Comparison of ENCODE assay signal across 11 mouse cellular contexts in genomic region chr19:5989585-5989984, GRCm38 (mm10). TPM values are rescaled to one million over a fixed set of nuclear protein-coding genes. Genes with fewer than 3 reads are reported as not detected.
DNase-seq lines count a peak whose midpoint lies in the region; ATAC-seq lines count a peak whose summit lies in the region.
"Had no signal": no experiment of that assay in that cellular context is flagged by ENCODE, and none has a peak within 500 bp of the region (broad histone marks: within the 10 kb centered on the region; RNA-seq: fewer than 3 reads in every experiment).

No protein-coding gene starts in this region.

- H3K9ac ChIP-seq in heart, embryonic 15.5 days, result no peak overlapping the region
- H3K9ac ChIP-seq in intestine, embryonic 14.5 days (ENCODE audit: low read length), result no peak overlapping the region
- H3K9ac ChIP-seq in midbrain, embryonic 13.5 days (replicated peaks), result no peak overlapping the region; the same call in 1 of the 2 replicates
- H3K9ac ChIP-seq: liver, embryonic 14.5 days had no signal

- no peak for ATAC-seq in heart, embryonic 15.5 days (replicated peaks; ENCODE audit: insufficient number of reproducible peaks, insufficient read depth, low FRiP score, low read depth)
- no peak for ATAC-seq in intestine, embryonic 14.5 days (replicated peaks; ENCODE audit: low FRiP score, low TSS enrichment, low read depth)
- 0 out of 2 replicates have a peak, but pooled peaks have one; percentile 31 for ATAC-seq in midbrain, embryonic 13.5 days

- 0 out of 2 replicates have a peak overlapping the region, but pooled peaks have one; percentile 6 for H3K27ac ChIP-seq in heart, embryonic 15.5 days
- H3K27ac ChIP-seq in embryonic facial prominence, embryonic 10.5 days (replicated peaks), result peak overlapping the region; percentile 78
- H3K27ac ChIP-seq in intestine, embryonic 14.5 days (ENCODE audit: low read depth), result no peak overlapping the region
- peak overlapping the region; percentile 44; the same call in 1 of the 2 replicates for H3K27ac ChIP-seq in midbrain, embryonic 13.5 days
- H3K27ac ChIP-seq: gastrocnemius, adult 2 months; liver, embryonic 14.5 days had no signal

- no peaks in the 10 kb centered on the region for H3K36me3 ChIP-seq in heart, embryonic 15.5 days
- no peaks in the 10 kb centered on the region for H3K36me3 ChIP-seq in embryonic facial prominence, embryonic 10.5 days (replicated peaks)
- H3K36me3 ChIP-seq in intestine, embryonic 14.5 days (ENCODE audit: control insufficient read depth, insufficient read depth, low read length), result 0 out of 2 replicates have a peak, but pooled peaks cover 2% of the 10 kb centered on the region
- H3K36me3 ChIP-seq in midbrain, embryonic 13.5 days, result no peaks in the 10 kb centered on the region

- 48% methylated on average over 6 of the region's 6 CpGs for WGBS in heart, embryonic 15.5 days
- 69% methylated on average over 6 of the region's 6 CpGs for WGBS in embryonic facial prominence, embryonic 10.5 days
- 48% methylated on average over 6 of the region's 6 CpGs for WGBS in intestine, embryonic 14.5 days
- WGBS in midbrain, embryonic 13.5 days, result 65% methylated on average over 6 of the region's 6 CpGs

- H3K27me3 ChIP-seq in heart, embryonic 15.5 days, result no peaks in the 10 kb centered on the region
- H3K27me3 ChIP-seq in embryonic facial prominence, embryonic 10.5 days (replicated peaks; ENCODE audit: low read depth, poor library complexity, severe bottlenecking), result no peaks in the 10 kb centered on the region
- H3K27me3 ChIP-seq in intestine, embryonic 14.5 days (replicated peaks; ENCODE audit: control insufficient read depth, insufficient read depth, low read length), result no peaks in the 10 kb centered on the region
- H3K27me3 ChIP-seq in midbrain, embryonic 13.5 days, result no peaks in the 10 kb centered on the region

- DNase-seq in heart, postnatal 4 days, result no peak
- DNase-seq in embryonic facial prominence, embryonic 10.5 days (ENCODE audit: low spot score), result no peak
- no peak for DNase-seq in intestine, embryonic 14.5 days (ENCODE audit: low spot score)
- no peak for DNase-seq in right cerebral cortex, postnatal 10 days (ENCODE audit: low spot score in 2 of 2)
- no peak for DNase-seq in kidney, postnatal 25 days
- no peak for DNase-seq in B cell, adult 2 months

- H3K4me2 ChIP-seq in heart, embryonic 15.5 days, result peak overlapping the region; percentile 47; the same call in 1 of the 2 replicates
- peak overlapping the region; percentile 42; the same call in 1 of the 2 replicates for H3K4me2 ChIP-seq in intestine, embryonic 14.5 days (ENCODE audit: low read length)
- no peak overlapping the region for H3K4me2 ChIP-seq in midbrain, embryonic 13.5 days (replicated peaks)

- H3K4me3 ChIP-seq in heart, embryonic 15.5 days, result no peak overlapping the region
- peak overlapping the region; percentile 30 for H3K4me3 ChIP-seq in embryonic facial prominence, embryonic 10.5 days
- no peak overlapping the region for H3K4me3 ChIP-seq in intestine, embryonic 14.5 days (ENCODE audit: low read depth, low read length)
- H3K4me3 ChIP-seq in midbrain, embryonic 13.5 days (replicated peaks), result no peak overlapping the region
- H3K4me3 ChIP-seq: gastrocnemius, adult 2 months had no signal

- no peaks in the 10 kb centered on the region for H3K9me3 ChIP-seq in heart, embryonic 15.5 days (replicated peaks)
- no peaks in the 10 kb centered on the region for H3K9me3 ChIP-seq in embryonic facial prominence, embryonic 10.5 days
- H3K9me3 ChIP-seq in intestine, embryonic 14.5 days (ENCODE audit: control insufficient read depth, low read length), result no peaks in the 10 kb centered on the region
- H3K9me3 ChIP-seq in midbrain, embryonic 13.5 days, result no peaks in the 10 kb centered on the region

- peaks cover 20% of the 10 kb centered on the region for H3K4me1 ChIP-seq in heart, embryonic 15.5 days (replicated peaks)
- H3K4me1 ChIP-seq in embryonic facial prominence, embryonic 10.5 days, result peaks cover 29% of the 10 kb centered on the region
- peaks cover 12% of the 10 kb centered on the region; the same call in 1 of the 2 replicates for H3K4me1 ChIP-seq in intestine, embryonic 14.5 days (replicated peaks; ENCODE audit: control insufficient read depth, insufficient read depth, low read length)
- peaks cover 8% of the 10 kb centered on the region for H3K4me1 ChIP-seq in midbrain, embryonic 13.5 days (replicated peaks)

RNA-seq across cellular contexts. Expression of gene Slc22a20, which starts 3.6 kb away (rescaled TPM):
- polyA plus RNA-seq in heart, embryonic 15.5 days (2015; fragmentation: Nextera tagmentation; extraction: Ambion mirVana), result not detected in 2 replicates
- total RNA-seq in heart, postnatal 4 days (2021), result not detected
- polyA plus RNA-seq in embryonic facial prominence, embryonic 10.5 days (2016; fragmentation: Nextera tagmentation; extraction: Ambion mirVana), result not detected in 2 replicates
- not detected in 2 replicates for polyA plus RNA-seq in intestine, embryonic 14.5 days (2014; fragmentation: Nextera tagmentation; extraction: Ambion mirVana)
- not detected in 2 replicates for polyA plus RNA-seq in midbrain, embryonic 13.5 days (2015; fragmentation: Nextera tagmentation; extraction: Ambion mirVana)
- total RNA-seq: gastrocnemius, adult 2 months had no signal
- polyA plus RNA-seq: thymus, postnatal 0 days had no signal

RNA-seq across cellular contexts. Expression of gene Pola2, which starts 25.6 kb away (rescaled TPM):
- polyA plus RNA-seq in heart, embryonic 15.5 days (2015; fragmentation: Nextera tagmentation; extraction: Ambion mirVana), result 35.8 and 48.9 TPM in 2 replicates
- 10 to 100 TPM; 32.9 to 37.1 TPM for total RNA-seq in heart, postnatal 4 days (2021)
- 119 and 120 TPM in 2 replicates for polyA plus RNA-seq in embryonic facial prominence, embryonic 10.5 days (2016; fragmentation: Nextera tagmentation; extraction: Ambion mirVana)
- polyA plus RNA-seq in intestine, embryonic 14.5 days (2014; fragmentation: Nextera tagmentation; extraction: Ambion mirVana), result 84.4 and 87.9 TPM in 2 replicates
- 31.6 and 32.1 TPM in 2 replicates for polyA plus RNA-seq in midbrain, embryonic 13.5 days (2015; fragmentation: Nextera tagmentation; extraction: Ambion mirVana)

RNA-seq across cellular contexts. Expression of gene Capn1, which starts 26.1 kb away (rescaled TPM):
- polyA plus RNA-seq in heart, embryonic 15.5 days (2015; fragmentation: Nextera tagmentation; extraction: Ambion mirVana), result 6.6 and 10.0 TPM in 2 replicates
- total RNA-seq in heart, postnatal 4 days (2021), result 10 to 100 TPM; 27.4 to 29.1 TPM
- 2.9 and 3.2 TPM in 2 replicates for polyA plus RNA-seq in embryonic facial prominence, embryonic 10.5 days (2016; fragmentation: Nextera tagmentation; extraction: Ambion mirVana)
- 9.4 and 10.1 TPM in 2 replicates for polyA plus RNA-seq in intestine, embryonic 14.5 days (2014; fragmentation: Nextera tagmentation; extraction: Ambion mirVana)
- 1.9 and 2.3 TPM in 2 replicates for polyA plus RNA-seq in midbrain, embryonic 13.5 days (2015; fragmentation: Nextera tagmentation; extraction: Ambion mirVana)

RNA-seq across cellular contexts. Expression of gene Syvn1, which starts 56.8 kb away (rescaled TPM):
- polyA plus RNA-seq in heart, embryonic 15.5 days (2015; fragmentation: Nextera tagmentation; extraction: Ambion mirVana), result 14.5 and 19.2 TPM in 2 replicates
- 10 to 100 TPM; 16.2 to 16.4 TPM for total RNA-seq in heart, postnatal 4 days (2021)
- polyA plus RNA-seq in embryonic facial prominence, embryonic 10.5 days (2016; fragmentation: Nextera tagmentation; extraction: Ambion mirVana), result 34.5 and 38.1 TPM in 2 replicates
- polyA plus RNA-seq in intestine, embryonic 14.5 days (2014; fragmentation: Nextera tagmentation; extraction: Ambion mirVana), result 24.5 and 28.1 TPM in 2 replicates
- 27.8 and 33.8 TPM in 2 replicates for polyA plus RNA-seq in midbrain, embryonic 13.5 days (2015; fragmentation: Nextera tagmentation; extraction: Ambion mirVana)
